ENCODE assay signal across 13 mouse cellular contexts in genomic region chr12:55061006-55061405, GRCm38 (mm10). TPM values are rescaled to one million over a fixed set of nuclear protein-coding genes. Genes with fewer than 3 reads are reported as not detected.
DNase-seq lines count a peak whose midpoint lies in the region; ATAC-seq and TF ChIP-seq lines count a peak whose summit lies in the region.
"Had no signal": no experiment of that assay in that cellular context is flagged by ENCODE, and none has a peak within 500 bp of the region (broad histone marks: within the 10 kb centered on the region; RNA-seq: fewer than 3 reads in every experiment).

No protein-coding gene starts in this region.

- peak overlapping the region; percentile 5; the same call in 1 of the 2 replicates for H3K4me2 ChIP-seq in lung, embryonic 14.5 days
- H3K4me2 ChIP-seq: heart, embryonic 12.5 days had no signal

- no peak for TF ChIP-seq POLR2A in brain, embryonic 14.5 days (IDR thresholded peaks at IDR 0.05; ENCODE audit: borderline replicate concordance, extremely low read depth, insufficient read depth, insufficient read length, poor library complexity, severe bottlenecking)

- no peak for TF ChIP-seq CTCF in brain, embryonic 14.5 days (IDR thresholded peaks at IDR 0.05; ENCODE audit: borderline replicate concordance, extremely low read depth, insufficient read depth, insufficient read length)
- TF ChIP-seq CTCF in lung, embryonic 14.5 days (IDR thresholded peaks at IDR 0.05; ENCODE audit: low read depth) = no peak

- no peak overlapping the region for H3K4me3 ChIP-seq in lung, embryonic 14.5 days (ENCODE audit: low read depth, low read length)
- H3K4me3 ChIP-seq: heart, embryonic 12.5 days; myocyte had no signal

- no peaks in the 10 kb centered on the region for H3K27me3 ChIP-seq in lung, embryonic 14.5 days (ENCODE audit: insufficient read depth, low read length)
- H3K27me3 ChIP-seq: heart, embryonic 12.5 days had no signal

- 41% methylated on average over 10 of the region's 10 CpGs for WGBS in lung, embryonic 14.5 days

- peak overlapping the region; percentile 6; the same call in 1 of the 2 replicates for H3K27ac ChIP-seq in lung, embryonic 14.5 days (ENCODE audit: low read depth)

- peaks cover 17% of the 10 kb centered on the region; the same call in 1 of the 2 replicates for H3K4me1 ChIP-seq in lung, embryonic 14.5 days (ENCODE audit: insufficient read depth)

- DNase-seq in kidney, postnatal 10 days = peak; percentile 34
- no peak for DNase-seq in kidney, adult 8-10 months
- DNase-seq in MN1 (ENCODE audit: low spot score) = peak; percentile 14
- DNase-seq in brain, embryonic 14.5 days (ENCODE audit: low read depth) = peak; percentile 52
- DNase-seq in lung, embryonic 14.5 days = peak; percentile 96
- DNase-seq in cerebellum, postnatal 4 days (ENCODE audit: low spot score in 2 of 2) = no peak
- DNase-seq: cerebellum, postnatal 25 days; kidney, adult 2 months; layer of hippocampus, postnatal 36 days; spleen, adult 18-20 months had no signal

- no peaks in the 10 kb centered on the region for H3K9me3 ChIP-seq in lung, embryonic 14.5 days (ENCODE audit: low read depth, low read length)
- H3K9me3 ChIP-seq: heart, embryonic 12.5 days had no signal

- no peak overlapping the region for H3K9ac ChIP-seq in lung, embryonic 14.5 days
- H3K9ac ChIP-seq: heart, embryonic 12.5 days had no signal

- peak; percentile 86 for ATAC-seq in lung, embryonic 14.5 days (ENCODE audit: insufficient read depth)
- ATAC-seq in frontal cortex, adult (ENCODE audit: low TSS enrichment) = no peak

- H3K36me3 ChIP-seq in lung, embryonic 14.5 days (ENCODE audit: insufficient read depth) = 0 out of 2 replicates have a peak, but pooled peaks cover 4% of the 10 kb centered on the region

RNA-seq across cellular contexts. Expression of gene 2700097O09Rik, which starts 18.9 kb away (rescaled TPM):
- polyA plus RNA-seq in brain, embryonic 14.5 days (2012; rRNA removed) = 25.7 and 29.6 TPM in 2 replicates
- 34.3 and 36.1 TPM in 2 replicates for polyA plus RNA-seq in lung, embryonic 14.5 days (2014; fragmentation: Nextera tagmentation; extraction: Ambion mirVana)

RNA-seq across cellular contexts. Expression of gene Srp54a, which starts 19.1 kb away (rescaled TPM):
- 20.1 and 50.7 TPM in 2 replicates for polyA plus RNA-seq in brain, embryonic 14.5 days (2012; rRNA removed)
- polyA plus RNA-seq in lung, embryonic 14.5 days (2014; fragmentation: Nextera tagmentation; extraction: Ambion mirVana) = 156 and 163 TPM in 2 replicates

RNA-seq across cellular contexts. Expression of gene Baz1a, which starts 46.9 kb away (rescaled TPM):
- polyA plus RNA-seq in brain, embryonic 14.5 days (2012; rRNA removed) = 7.0 and 9.1 TPM in 2 replicates
- polyA plus RNA-seq in lung, embryonic 14.5 days (2014; fragmentation: Nextera tagmentation; extraction: Ambion mirVana) = 23.9 and 26.3 TPM in 2 replicates

Comparison
In these comparisons a context has a peak if more than half of its experiments do, and no peak if none do; other contexts are left out.
1. DNase-seq: peak in kidney, postnatal 10 days (single experiment), MN1 (single experiment), brain, embryonic 14.5 days (single experiment) and lung, embryonic 14.5 days (single experiment); none in kidney, adult 8-10 months (0 of 2) and cerebellum, postnatal 4 days (0 of 2).